Mouse (Mus musculus): Measurements from ENCODE around the gene Tubb2b. TPM values are rescaled to one million over a fixed set of nuclear protein-coding genes. Genes with fewer than 3 reads are reported as not detected.
A peak's percentile ranks its signal among the peaks of the same experiment; 100 is the strongest.

Tubb2b gene
- polyA plus RNA-seq, 1 experiment from 2014 or later: 22.1 TPM

GRCm38 (mm10) chr13:34132875-34133274 is 2.6 kb upstream of the Tubb2b start:
- Histone ChIP-seq H3K4me1 (ENCODE audit: control insufficient read depth, insufficient read depth, low read length) (peaks cover 22% of the 10 kb centered on the region), H3K36me3 (ENCODE audit: control insufficient read depth, insufficient read depth, low read length) (no peaks in the 10 kb centered on the region), H3K27ac (replicated peaks; ENCODE audit: low read depth, low read length) (no peak overlapping the region), H3K4me3 (ENCODE audit: low read depth, low read length) (no peak overlapping the region), H3K27me3 (ENCODE audit: control insufficient read depth, insufficient read depth, low read length) (0 out of 2 replicates have a peak, but pooled peaks cover 6% of the 10 kb centered on the region), H3K9ac (ENCODE audit: low read length) (no peak overlapping the region), H3K9me3 (ENCODE audit: control insufficient read depth, low read length) (no peaks in the 10 kb centered on the region), H3K4me2 (ENCODE audit: low read depth, severe bottlenecking) (peak overlapping the region; percentile 90)
- ATAC-seq (ENCODE audit: insufficient number of reproducible peaks, low FRiP score, low TSS enrichment, low read depth) (no peak), DNase-seq (ENCODE audit: low spot score) (no peak)
- WGBS: 14% methylated on average over 6 of the region's 6 CpGs

DNA sequence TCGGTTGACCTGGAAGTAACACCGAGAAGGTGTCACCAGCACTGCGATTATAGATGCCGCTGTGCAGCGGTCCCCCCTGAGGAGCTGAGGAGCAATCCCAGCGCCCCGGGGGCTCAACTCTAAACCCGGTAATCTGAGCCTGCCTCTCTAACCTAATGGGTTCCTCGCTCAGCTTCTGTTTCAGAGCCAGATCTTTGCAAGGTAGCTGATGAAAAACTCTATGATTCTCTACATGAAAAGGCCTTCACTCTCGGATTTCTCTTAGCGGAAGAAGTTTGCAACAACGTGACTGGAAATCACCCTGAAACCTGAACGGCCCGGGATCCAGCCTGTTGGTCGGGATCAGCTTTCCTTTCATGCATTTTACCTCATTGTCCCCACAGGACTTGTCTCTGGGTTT is 2.0 kb upstream of the Tubb2b start:
- WGBS: 0% methylated on average over 15 of the region's 15 CpGs
- 0 out of 2 replicates have a peak, but pooled peaks cover 6% of the 10 kb centered on the region for H3K27me3 ChIP-seq (ENCODE audit: control insufficient read depth, insufficient read depth, low read length)
- peak overlapping the region; percentile 90 for H3K4me2 ChIP-seq (ENCODE audit: low read depth, severe bottlenecking)
- no peak overlapping the region for H3K27ac ChIP-seq (replicated peaks; ENCODE audit: low read depth, low read length)
- H3K36me3 ChIP-seq (ENCODE audit: control insufficient read depth, insufficient read depth, low read length): no peaks in the 10 kb centered on the region
- no peak for ATAC-seq (ENCODE audit: insufficient number of reproducible peaks, low FRiP score, low TSS enrichment, low read depth)
- peak overlapping the region; percentile 58; the same call in 1 of the 2 replicates for H3K4me3 ChIP-seq (ENCODE audit: low read depth, low read length)
- H3K9me3 ChIP-seq (ENCODE audit: control insufficient read depth, low read length): no peaks in the 10 kb centered on the region
- H3K9ac ChIP-seq (ENCODE audit: low read length): no peak overlapping the region
- H3K4me1 ChIP-seq (ENCODE audit: control insufficient read depth, insufficient read depth, low read length): peaks cover 22% of the 10 kb centered on the region
- peak; percentile 55 for DNase-seq (ENCODE audit: low spot score)

GRCm38 (mm10) chr13:34131708-34132060 is 1.4 kb upstream of the Tubb2b start:
- no peaks in the 10 kb centered on the region for H3K9me3 ChIP-seq (ENCODE audit: control insufficient read depth, low read length)
- H3K4me2 ChIP-seq (ENCODE audit: low read depth, severe bottlenecking): peak overlapping the region; percentile 90
- no peaks in the 10 kb centered on the region for H3K36me3 ChIP-seq (ENCODE audit: control insufficient read depth, insufficient read depth, low read length)
- 0 out of 2 replicates have a peak, but pooled peaks cover 6% of the 10 kb centered on the region for H3K27me3 ChIP-seq (ENCODE audit: control insufficient read depth, insufficient read depth, low read length)
- peak; percentile 31; the same call in 1 of the 2 replicates for ATAC-seq (ENCODE audit: insufficient number of reproducible peaks, low FRiP score, low TSS enrichment, low read depth)
- DNase-seq (ENCODE audit: low spot score): peak; percentile 71
- peaks cover 22% of the 10 kb centered on the region for H3K4me1 ChIP-seq (ENCODE audit: control insufficient read depth, insufficient read depth, low read length)
- H3K9ac ChIP-seq (ENCODE audit: low read length): peak overlapping the region; percentile 60
- WGBS: 0% methylated on average over 10 of the region's 10 CpGs
- 0 out of 2 replicates have a peak overlapping the region, but pooled peaks have one; percentile 62 for H3K27ac ChIP-seq (replicated peaks; ENCODE audit: low read depth, low read length)
- H3K4me3 ChIP-seq (ENCODE audit: low read depth, low read length): peak overlapping the region; percentile 58

GRCm38 (mm10) chr13:34131011-34131707 is 893 bp upstream of the Tubb2b start:
- DNase-seq (ENCODE audit: low spot score) (peak; percentile 76), ATAC-seq (ENCODE audit: insufficient number of reproducible peaks, low FRiP score, low TSS enrichment, low read depth) (peak; percentile 46; the same call in 1 of the 2 replicates)
- Histone ChIP-seq H3K9me3 (ENCODE audit: control insufficient read depth, low read length) (no peaks in the 10 kb centered on the region), H3K9ac (ENCODE audit: low read length) (peak overlapping the region; percentile 60), H3K4me3 (ENCODE audit: low read depth, low read length) (peak overlapping the region; percentile 58), H3K4me1 (ENCODE audit: control insufficient read depth, insufficient read depth, low read length) (peaks cover 22% of the 10 kb centered on the region), H3K27ac (replicated peaks; ENCODE audit: low read depth, low read length) (peak overlapping the region; percentile 62; the same call in 1 of the 2 replicates), H3K4me2 (ENCODE audit: low read depth, severe bottlenecking) (peak overlapping the region; percentile 90), H3K36me3 (ENCODE audit: control insufficient read depth, insufficient read depth, low read length) (no peaks in the 10 kb centered on the region), H3K27me3 (ENCODE audit: control insufficient read depth, insufficient read depth, low read length) (0 out of 2 replicates have a peak, but pooled peaks cover 6% of the 10 kb centered on the region)
- under 1% methylated on average over 24 of the region's 24 CpGs for WGBS

- Histone ChIP-seq H3K9me3 (ENCODE audit: control insufficient read depth, low read length) (no peaks in the 10 kb centered on the region), H3K27me3 (ENCODE audit: control insufficient read depth, insufficient read depth, low read length) (0 out of 2 replicates have a peak, but pooled peaks cover 6% of the 10 kb centered on the region), H3K4me3 (ENCODE audit: low read depth, low read length) (peak overlapping the region; percentile 58), H3K4me2 (ENCODE audit: low read depth, severe bottlenecking) (peak overlapping the region; percentile 90), H3K4me1 (ENCODE audit: control insufficient read depth, insufficient read depth, low read length) (peaks cover 22% of the 10 kb centered on the region), H3K27ac (replicated peaks; ENCODE audit: low read depth, low read length) (no peak overlapping the region), H3K36me3 (ENCODE audit: control insufficient read depth, insufficient read depth, low read length) (no peaks in the 10 kb centered on the region), H3K9ac (ENCODE audit: low read length) (peak overlapping the region; percentile 59; the same call in 1 of the 2 replicates)
- under 1% methylated on average over 31 of the region's 31 CpGs for WGBS
- DNase-seq (ENCODE audit: low spot score) (no peak), ATAC-seq (ENCODE audit: insufficient number of reproducible peaks, low FRiP score, low TSS enrichment, low read depth) (peak; percentile 51)
These were observed 611 bp downstream of the Tubb2b start for GRCm38 (mm10) chr13:34129485-34130225.

DNA sequence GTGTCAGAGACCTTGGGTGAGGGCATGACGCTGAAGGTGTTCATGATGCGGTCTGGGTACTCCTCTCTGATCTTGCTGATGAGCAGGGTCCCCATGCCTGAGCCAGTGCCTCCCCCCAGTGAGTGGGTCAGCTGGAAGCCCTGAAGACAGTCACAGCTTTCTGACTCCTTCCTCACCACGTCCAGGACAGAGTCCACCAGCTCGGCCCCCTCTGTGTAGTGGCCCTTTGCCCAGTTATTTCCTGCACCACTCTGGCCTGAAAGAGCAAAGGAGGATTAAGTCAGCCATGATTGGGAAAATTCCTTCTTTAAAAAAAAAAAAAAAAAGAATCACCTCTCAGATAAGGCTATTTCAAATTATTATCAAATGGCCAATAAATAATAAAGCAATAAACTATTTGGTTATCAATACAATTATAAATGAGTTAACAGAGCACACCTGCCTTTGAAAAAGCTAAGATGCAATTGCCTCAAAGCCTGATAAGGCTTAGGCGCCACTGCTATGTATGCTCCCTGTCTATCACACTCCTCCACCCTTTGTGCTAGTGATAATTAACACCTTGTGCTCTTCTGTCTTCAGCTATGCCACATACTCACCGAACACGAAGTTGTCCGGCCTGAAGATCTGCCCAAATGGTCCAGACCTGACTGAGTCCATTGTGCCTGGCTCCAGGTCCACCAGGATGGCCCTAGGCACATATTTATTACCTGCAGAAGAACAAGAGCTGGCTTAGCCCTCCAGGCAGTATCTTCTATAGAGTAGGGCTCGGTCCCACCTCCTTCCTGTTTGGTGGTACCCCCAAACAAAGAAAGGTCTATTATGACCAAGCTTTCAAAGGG is 1.8 kb downstream of the Tubb2b start:
- Histone ChIP-seq H3K27ac (replicated peaks; ENCODE audit: low read depth, low read length) (no peak overlapping the region), H3K27me3 (ENCODE audit: control insufficient read depth, insufficient read depth, low read length) (0 out of 2 replicates have a peak, but pooled peaks cover 6% of the 10 kb centered on the region), H3K9ac (ENCODE audit: low read length) (no peak overlapping the region), H3K4me3 (ENCODE audit: low read depth, low read length) (no peak overlapping the region), H3K36me3 (ENCODE audit: control insufficient read depth, insufficient read depth, low read length) (no peaks in the 10 kb centered on the region), H3K4me2 (ENCODE audit: low read depth, severe bottlenecking) (no peak overlapping the region; the same call in 1 of the 2 replicates), H3K4me1 (ENCODE audit: control insufficient read depth, insufficient read depth, low read length) (peaks cover 18% of the 10 kb centered on the region), H3K9me3 (ENCODE audit: control insufficient read depth, low read length) (no peaks in the 10 kb centered on the region)
- DNase-seq (ENCODE audit: low spot score) (no peak), ATAC-seq (ENCODE audit: insufficient number of reproducible peaks, low FRiP score, low TSS enrichment, low read depth) (no peak)
- WGBS: 81% methylated on average over 8 of the region's 9 CpGs

DNA sequence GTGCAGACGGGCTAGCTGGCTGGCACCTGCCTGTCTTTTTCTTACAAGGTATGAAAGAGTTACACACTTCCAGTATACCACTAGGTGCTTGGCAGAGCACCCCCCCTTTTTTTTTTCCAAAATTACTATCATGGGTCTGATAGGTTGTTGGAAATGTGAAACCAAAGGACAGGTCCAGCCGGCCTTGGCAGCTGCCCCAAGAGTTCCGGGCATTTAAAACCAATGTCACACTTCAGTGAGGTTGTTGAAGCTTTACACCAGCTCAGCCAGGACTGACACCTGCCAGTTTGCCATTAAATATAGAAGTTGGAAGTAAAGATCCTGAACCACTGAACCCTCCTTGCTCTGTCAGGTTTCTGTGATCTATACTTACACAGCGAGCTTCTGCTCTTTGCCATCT is 4.6 kb downstream of the Tubb2b start:
- Histone ChIP-seq H3K9ac (ENCODE audit: low read length) (no peak overlapping the region), H3K27ac (replicated peaks; ENCODE audit: low read depth, low read length) (no peak overlapping the region), H3K36me3 (ENCODE audit: control insufficient read depth, insufficient read depth, low read length) (no peaks in the 10 kb centered on the region), H3K4me1 (ENCODE audit: control insufficient read depth, insufficient read depth, low read length) (no peaks in the 10 kb centered on the region), H3K4me3 (ENCODE audit: low read depth, low read length) (no peak overlapping the region), H3K9me3 (ENCODE audit: control insufficient read depth, low read length) (no peaks in the 10 kb centered on the region), H3K4me2 (ENCODE audit: low read depth, severe bottlenecking) (no peak overlapping the region), H3K27me3 (ENCODE audit: control insufficient read depth, insufficient read depth, low read length) (no peaks in the 10 kb centered on the region)
- 89% methylated on average over 4 of the region's 4 CpGs for WGBS
- DNase-seq (ENCODE audit: low spot score) (no peak), ATAC-seq (ENCODE audit: insufficient number of reproducible peaks, low FRiP score, low TSS enrichment, low read depth) (no peak)

GRCm38 (mm10) chr13:34120536-34120935 is 9.7 kb downstream of the Tubb2b start:
- Histone ChIP-seq H3K9ac (ENCODE audit: low read length) (no peak overlapping the region), H3K36me3 (ENCODE audit: control insufficient read depth, insufficient read depth, low read length) (no peaks in the 10 kb centered on the region), H3K4me3 (ENCODE audit: low read depth, low read length) (no peak overlapping the region), H3K27me3 (ENCODE audit: control insufficient read depth, insufficient read depth, low read length) (no peaks in the 10 kb centered on the region), H3K4me2 (ENCODE audit: low read depth, severe bottlenecking) (no peak overlapping the region), H3K27ac (replicated peaks; ENCODE audit: low read depth, low read length) (no peak overlapping the region), H3K9me3 (ENCODE audit: control insufficient read depth, low read length) (no peaks in the 10 kb centered on the region), H3K4me1 (ENCODE audit: control insufficient read depth, insufficient read depth, low read length) (no peaks in the 10 kb centered on the region)
- WGBS: 92% methylated on average over 2 of the region's 2 CpGs
- ATAC-seq (ENCODE audit: insufficient number of reproducible peaks, low FRiP score, low TSS enrichment, low read depth) (no peak), DNase-seq (ENCODE audit: low spot score) (no peak)
